In genomic region chr3:97185098-97185860, GRCm38 (mm10) we compare ENCODE assay signal across 9 mouse cellular contexts. TPM values are rescaled to one million over a fixed set of nuclear protein-coding genes. Genes with fewer than 3 reads are reported as not detected.
DNase-seq lines count a peak whose midpoint lies in the region; ATAC-seq lines count a peak whose summit lies in the region.
"Had no signal": no experiment of that assay in that cellular context is flagged by ENCODE, and none has a peak within 500 bp of the region (broad histone marks: within the 10 kb centered on the region; RNA-seq: fewer than 3 reads in every experiment).

No protein-coding gene starts in this region.

- DNase-seq in hindbrain, embryonic 10.5 days (ENCODE audit: low spot score) = peak; percentile 73
- DNase-seq in adrenal gland, postnatal 36 days = peak; percentile 69 to 84
- peak; percentile 67 for DNase-seq in heart, postnatal 36 days
- peak; percentile 39 to 66 for DNase-seq in layer of hippocampus, adult 8-10 months (ENCODE audit: low spot score in 2 of 2)
- DNase-seq in lung, postnatal 14 days = peak; percentile 81
- DNase-seq in right cerebral cortex, adult 2 months (ENCODE audit: low spot score in 2 of 2) = peak; percentile 77 to 78

- no peak overlapping the region for H3K4me2 ChIP-seq in hindbrain, embryonic 13.5 days
- no peak overlapping the region for H3K4me2 ChIP-seq in embryonic facial prominence, embryonic 12.5 days (replicated peaks)
- H3K4me2 ChIP-seq: limb, embryonic 15.5 days had no signal

- H3K9ac ChIP-seq in hindbrain, embryonic 13.5 days = no peak overlapping the region
- H3K9ac ChIP-seq in embryonic facial prominence, embryonic 12.5 days = no peak overlapping the region
- H3K9ac ChIP-seq: limb, embryonic 15.5 days had no signal

- H3K27me3 ChIP-seq in hindbrain, embryonic 10.5 days (ENCODE audit: insufficient read depth, poor library complexity, severe bottlenecking) = no peaks in the 10 kb centered on the region
- no peaks in the 10 kb centered on the region for H3K27me3 ChIP-seq in hindbrain, embryonic 13.5 days
- H3K27me3 ChIP-seq in embryonic facial prominence, embryonic 12.5 days = no peaks in the 10 kb centered on the region

- H3K36me3 ChIP-seq in hindbrain, embryonic 10.5 days = no peaks in the 10 kb centered on the region
- no peaks in the 10 kb centered on the region for H3K36me3 ChIP-seq in hindbrain, embryonic 13.5 days
- no peaks in the 10 kb centered on the region for H3K36me3 ChIP-seq in embryonic facial prominence, embryonic 12.5 days
- H3K36me3 ChIP-seq: limb, embryonic 15.5 days had no signal

- no peak overlapping the region for H3K4me3 ChIP-seq in hindbrain, embryonic 10.5 days
- no peak overlapping the region for H3K4me3 ChIP-seq in hindbrain, embryonic 13.5 days
- no peak overlapping the region for H3K4me3 ChIP-seq in embryonic facial prominence, embryonic 12.5 days
- H3K4me3 ChIP-seq: limb, embryonic 15.5 days had no signal

- intact Hi-C loops in heart, postnatal 36 days (cut with DNase I) = loop anchor here (1.0 to 2.0 kb wide), 3 partner anchors 98 to 249 kb away; no protein-coding TSS in a partner anchor

- peaks cover 8% of the 10 kb centered on the region; the same call in 1 of the 2 replicates for H3K4me1 ChIP-seq in hindbrain, embryonic 10.5 days (replicated peaks)
- H3K4me1 ChIP-seq in hindbrain, embryonic 13.5 days (replicated peaks) = peaks cover 15% of the 10 kb centered on the region
- H3K4me1 ChIP-seq in embryonic facial prominence, embryonic 12.5 days = no peaks in the 10 kb centered on the region

- no peaks in the 10 kb centered on the region for H3K9me3 ChIP-seq in hindbrain, embryonic 10.5 days
- H3K9me3 ChIP-seq in hindbrain, embryonic 13.5 days = no peaks in the 10 kb centered on the region
- H3K9me3 ChIP-seq in embryonic facial prominence, embryonic 12.5 days = no peaks in the 10 kb centered on the region
- H3K9me3 ChIP-seq: limb, embryonic 15.5 days had no signal

- no peak for ATAC-seq in hindbrain, embryonic 13.5 days (ENCODE audit: low FRiP score)
- ATAC-seq in embryonic facial prominence, embryonic 12.5 days (ENCODE audit: insufficient number of reproducible peaks, insufficient read depth, low FRiP score, low TSS enrichment) = peak; percentile 59

- 41% methylated on average over 10 of the region's 10 CpGs for WGBS in hindbrain, embryonic 10.5 days
- 49% methylated on average over 10 of the region's 10 CpGs for WGBS in hindbrain, embryonic 13.5 days
- 44% methylated on average over 10 of the region's 10 CpGs for WGBS in embryonic facial prominence, embryonic 12.5 days

- no peak overlapping the region for H3K27ac ChIP-seq in hindbrain, embryonic 10.5 days
- H3K27ac ChIP-seq in hindbrain, embryonic 13.5 days = no peak overlapping the region
- no peak overlapping the region for H3K27ac ChIP-seq in embryonic facial prominence, embryonic 12.5 days
- H3K27ac ChIP-seq: limb, embryonic 15.5 days had no signal

RNA-seq across cellular contexts. Expression of gene Acp6, which starts 26.7 kb away (rescaled TPM):
- 26.4 and 31.2 TPM in 2 replicates for polyA plus RNA-seq in hindbrain, embryonic 10.5 days (2016; fragmentation: Nextera tagmentation; extraction: Ambion mirVana)
- 17.2 and 17.5 TPM in 2 replicates for polyA plus RNA-seq in hindbrain, embryonic 13.5 days (2015; fragmentation: Nextera tagmentation; extraction: Ambion mirVana)
- 10 to 100 TPM; 41.8 to 46.9 TPM for total RNA-seq in adrenal gland, postnatal 36 days (2021)
- 41.1 and 43.0 TPM in 2 replicates for polyA plus RNA-seq in embryonic facial prominence, embryonic 12.5 days (2016; fragmentation: Nextera tagmentation; extraction: Ambion mirVana)
- 10 to 100 TPM; 32.8 to 37.8 TPM for total RNA-seq in heart, postnatal 36 days (2021)
- 10 to 100 TPM; 31.7 to 40.8 (median 37.7) TPM for total RNA-seq in layer of hippocampus, adult 8-10 months (2022)
